Mouse (Mus musculus): ENCODE data around the gene Zdhhc14. TPM values are rescaled to one million over a fixed set of nuclear protein-coding genes. Genes with fewer than 3 reads are reported as not detected.
"Not testable (repeated sequence)": the region's sequence is repeated elsewhere in the genome, so short reads cannot be mapped to it uniquely, and the experiment has no call there.

The Zdhhc14 gene
- polyA plus RNA-seq, 1 experiment from 2014 or later = 12.8 TPM

DNA sequence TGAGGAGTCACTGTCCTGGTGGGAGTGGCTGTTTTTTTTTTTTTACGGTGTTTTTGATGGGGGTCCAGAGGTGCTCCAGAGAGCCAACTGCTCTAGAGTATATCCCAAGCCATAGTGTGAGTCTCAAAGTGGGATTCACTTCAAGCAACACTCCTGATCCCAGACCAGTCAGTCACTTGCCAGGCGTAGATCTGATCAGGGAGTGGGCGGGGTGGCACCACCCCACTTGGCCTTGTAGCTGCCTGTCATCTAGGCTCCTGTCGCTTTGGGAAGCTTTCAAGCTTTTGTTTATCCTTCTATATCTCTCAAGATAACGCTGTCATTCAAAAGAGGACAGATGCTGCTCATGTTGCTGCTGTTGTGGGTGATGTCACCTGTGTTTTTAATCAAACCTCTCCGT lies 130.4 kb downstream of the Zdhhc14 start:
- Histone ChIP-seq H3K4me2 (ENCODE audit: low read depth, low read length) (no peak overlapping the region), H3K9me3 (ENCODE audit: control insufficient read depth, low read length) (no peaks in the 10 kb centered on the region), H3K4me1 (ENCODE audit: control insufficient read depth, insufficient read depth, low read length) (no peaks in the 10 kb centered on the region), H3K27me3 (ENCODE audit: control insufficient read depth, insufficient read depth, low read length) (no peaks in the 10 kb centered on the region), H3K36me3 (ENCODE audit: control insufficient read depth, insufficient read depth, low read length) (no peaks in the 10 kb centered on the region), H3K9ac (replicated peaks; ENCODE audit: low read depth, low read length) (no peak overlapping the region), H3K4me3 (ENCODE audit: low read depth, low read length) (no peak overlapping the region), H3K27ac (ENCODE audit: low read depth, low read length) (no peak overlapping the region)
- 82% methylated on average over 6 of the region's 6 CpGs for WGBS
- ATAC-seq (ENCODE audit: low read depth) = no peak

DNA sequence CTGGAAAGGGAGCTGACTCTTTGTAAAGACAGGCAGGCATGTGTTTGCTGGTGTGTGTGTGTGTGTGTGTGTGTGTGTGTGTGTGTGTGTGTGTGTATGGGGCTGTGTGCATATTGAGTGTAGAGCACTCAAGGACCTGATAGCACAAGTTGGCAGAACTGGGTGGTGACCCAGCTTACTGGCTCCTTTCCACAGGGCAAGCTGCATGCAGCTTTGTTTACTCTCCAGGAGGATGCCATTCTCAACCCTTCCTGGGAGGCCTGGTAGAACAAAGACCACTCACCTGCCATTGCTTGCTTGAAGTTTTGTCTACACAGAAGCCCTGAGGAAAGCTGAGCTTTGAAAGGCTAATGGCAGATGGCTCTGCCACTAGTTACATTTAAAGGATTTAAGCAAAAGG lies 130.8 kb downstream of the Zdhhc14 start:
- H3K27ac ChIP-seq (ENCODE audit: low read depth, low read length) = no peak overlapping the region
- no peaks in the 10 kb centered on the region for H3K4me1 ChIP-seq (ENCODE audit: control insufficient read depth, insufficient read depth, low read length)
- ATAC-seq (ENCODE audit: low read depth) = no peak
- no peaks in the 10 kb centered on the region for H3K9me3 ChIP-seq (ENCODE audit: control insufficient read depth, low read length)
- H3K4me2 ChIP-seq (ENCODE audit: low read depth, low read length) = no peak overlapping the region
- H3K36me3 ChIP-seq (ENCODE audit: control insufficient read depth, insufficient read depth, low read length) = no peaks in the 10 kb centered on the region
- H3K9ac ChIP-seq (replicated peaks; ENCODE audit: low read depth, low read length) = no peak overlapping the region
- no peak overlapping the region for H3K4me3 ChIP-seq (ENCODE audit: low read depth, low read length)
- no peaks in the 10 kb centered on the region for H3K27me3 ChIP-seq (ENCODE audit: control insufficient read depth, insufficient read depth, low read length)

DNA sequence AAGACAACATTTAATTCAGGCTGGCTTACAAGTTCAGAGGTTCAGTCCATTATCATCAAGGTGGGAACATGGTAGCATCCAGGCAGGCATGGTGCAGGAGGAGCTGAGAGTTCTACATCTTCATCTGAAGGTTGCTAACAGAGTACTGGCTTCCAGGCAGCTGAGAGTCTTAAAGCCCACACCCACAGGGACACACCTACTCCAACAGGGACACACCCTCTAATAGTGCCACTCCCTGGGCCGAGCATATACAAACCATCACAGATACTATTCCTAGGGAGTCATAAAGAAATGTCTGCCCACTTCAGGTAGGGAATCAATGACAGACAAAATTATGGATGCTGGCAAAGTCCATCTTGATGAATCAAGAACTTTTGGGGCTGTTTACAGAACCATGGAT lies 132.5 kb downstream of the Zdhhc14 start:
- ATAC-seq (ENCODE audit: low read depth); H3K27me3 ChIP-seq (ENCODE audit: control insufficient read depth, insufficient read depth, low read length); H3K9ac ChIP-seq (replicated peaks; ENCODE audit: low read depth, low read length); H3K4me3 ChIP-seq (ENCODE audit: low read depth, low read length); H3K4me2 ChIP-seq (ENCODE audit: low read depth, low read length); H3K9me3 ChIP-seq (ENCODE audit: control insufficient read depth, low read length); H3K36me3 ChIP-seq (ENCODE audit: control insufficient read depth, insufficient read depth, low read length); H3K27ac ChIP-seq (ENCODE audit: low read depth, low read length); H3K4me1 ChIP-seq (ENCODE audit: control insufficient read depth, insufficient read depth, low read length): not testable (repeated sequence)
- whole genome bisulfite sequencing = 91% methylated on average over 1 of the region's 1 CpGs

DNA sequence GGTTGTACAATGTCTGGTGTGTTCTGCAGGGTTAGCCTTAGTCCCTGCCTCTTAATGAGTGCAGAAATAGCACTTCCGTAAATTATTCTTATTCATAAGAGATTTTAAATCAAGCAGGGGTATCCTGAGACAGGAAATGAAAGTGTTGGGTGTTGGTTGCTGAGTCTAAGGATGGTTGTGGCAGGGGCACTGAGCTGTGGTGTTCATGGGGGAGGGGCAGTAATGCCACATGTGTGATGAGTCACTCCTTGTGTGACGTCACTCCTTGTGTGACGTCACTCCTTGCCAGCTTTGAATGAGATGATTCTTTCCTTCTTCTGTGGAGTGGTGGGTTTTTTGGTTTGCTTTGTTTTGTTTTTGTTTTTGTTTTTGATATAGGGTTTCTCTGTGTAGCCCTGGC lies 134.0 kb downstream of the Zdhhc14 start:
- no peaks in the 10 kb centered on the region for H3K36me3 ChIP-seq (ENCODE audit: control insufficient read depth, insufficient read depth, low read length)
- no peak for ATAC-seq (ENCODE audit: low read depth)
- H3K4me1 ChIP-seq (ENCODE audit: control insufficient read depth, insufficient read depth, low read length) = no peaks in the 10 kb centered on the region
- no peak overlapping the region for H3K4me2 ChIP-seq (ENCODE audit: low read depth, low read length)
- no peak overlapping the region for H3K4me3 ChIP-seq (ENCODE audit: low read depth, low read length)
- H3K27me3 ChIP-seq (ENCODE audit: control insufficient read depth, insufficient read depth, low read length) = no peaks in the 10 kb centered on the region
- no peaks in the 10 kb centered on the region for H3K9me3 ChIP-seq (ENCODE audit: control insufficient read depth, low read length)
- no peak overlapping the region for H3K9ac ChIP-seq (replicated peaks; ENCODE audit: low read depth, low read length)
- 87% methylated on average over 3 of the region's 3 CpGs for WGBS
- H3K27ac ChIP-seq (ENCODE audit: low read depth, low read length) = no peak overlapping the region

DNA sequence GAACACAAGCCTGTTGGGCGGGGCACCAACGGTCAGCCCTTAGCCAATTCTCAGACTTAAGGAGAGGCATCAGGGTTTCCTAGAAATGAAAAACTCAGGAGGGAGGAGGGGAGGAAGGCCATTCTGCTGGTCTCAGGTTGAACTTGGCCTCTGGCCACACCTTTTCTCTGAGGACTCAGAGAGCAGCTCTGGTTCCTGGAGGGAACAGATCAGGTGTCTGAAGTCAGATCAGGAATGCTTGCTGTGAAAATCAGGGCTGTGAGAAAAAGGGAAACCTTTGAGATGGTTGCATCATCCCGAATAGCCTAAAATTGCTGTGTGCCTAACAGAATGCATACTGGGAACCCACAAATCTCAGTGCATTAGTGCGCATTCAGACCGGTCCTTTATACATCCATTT lies 135.3 kb downstream of the Zdhhc14 start:
- ATAC-seq (ENCODE audit: low read depth) = no peak
- H3K36me3 ChIP-seq (ENCODE audit: control insufficient read depth, insufficient read depth, low read length) = no peaks in the 10 kb centered on the region
- WGBS = 93% methylated on average over 5 of the region's 5 CpGs
- no peak overlapping the region for H3K4me3 ChIP-seq (ENCODE audit: low read depth, low read length)
- H3K9me3 ChIP-seq (ENCODE audit: control insufficient read depth, low read length) = no peaks in the 10 kb centered on the region
- no peak overlapping the region for H3K27ac ChIP-seq (ENCODE audit: low read depth, low read length)
- H3K27me3 ChIP-seq (ENCODE audit: control insufficient read depth, insufficient read depth, low read length) = no peaks in the 10 kb centered on the region
- no peak overlapping the region for H3K4me2 ChIP-seq (ENCODE audit: low read depth, low read length)
- no peaks in the 10 kb centered on the region for H3K4me1 ChIP-seq (ENCODE audit: control insufficient read depth, insufficient read depth, low read length)
- no peak overlapping the region for H3K9ac ChIP-seq (replicated peaks; ENCODE audit: low read depth, low read length)

DNA sequence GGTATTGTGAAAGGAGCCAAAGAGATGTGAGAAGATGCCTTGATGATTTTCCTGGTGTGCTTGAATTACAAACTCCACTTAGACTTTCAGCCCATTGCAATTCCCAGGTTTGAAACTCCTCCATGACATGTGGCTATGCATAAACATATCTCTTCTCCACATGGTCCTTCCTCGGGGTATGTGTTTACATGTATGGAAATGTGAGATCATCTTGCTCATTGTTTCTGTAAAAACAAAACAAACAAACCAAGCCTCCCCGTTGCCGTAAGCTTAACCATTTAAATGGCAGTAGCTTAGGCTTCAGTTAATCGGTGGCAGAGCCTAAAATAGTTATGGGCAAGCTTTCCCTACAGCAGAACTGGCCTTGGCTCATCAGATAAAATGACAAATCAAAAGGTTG lies 137.3 kb downstream of the Zdhhc14 start:
- Histone ChIP-seq H3K4me1 (ENCODE audit: control insufficient read depth, insufficient read depth, low read length) (no peaks in the 10 kb centered on the region), H3K27ac (ENCODE audit: low read depth, low read length) (no peak overlapping the region), H3K27me3 (ENCODE audit: control insufficient read depth, insufficient read depth, low read length) (no peaks in the 10 kb centered on the region), H3K9ac (replicated peaks; ENCODE audit: low read depth, low read length) (no peak overlapping the region), H3K4me2 (ENCODE audit: low read depth, low read length) (no peak overlapping the region), H3K36me3 (ENCODE audit: control insufficient read depth, insufficient read depth, low read length) (no peaks in the 10 kb centered on the region), H3K4me3 (ENCODE audit: low read depth, low read length) (no peak overlapping the region), H3K9me3 (ENCODE audit: control insufficient read depth, low read length) (no peaks in the 10 kb centered on the region)
- 70% methylated on average over 4 of the region's 4 CpGs for WGBS
- ATAC-seq (ENCODE audit: low read depth) = no peak

DNA sequence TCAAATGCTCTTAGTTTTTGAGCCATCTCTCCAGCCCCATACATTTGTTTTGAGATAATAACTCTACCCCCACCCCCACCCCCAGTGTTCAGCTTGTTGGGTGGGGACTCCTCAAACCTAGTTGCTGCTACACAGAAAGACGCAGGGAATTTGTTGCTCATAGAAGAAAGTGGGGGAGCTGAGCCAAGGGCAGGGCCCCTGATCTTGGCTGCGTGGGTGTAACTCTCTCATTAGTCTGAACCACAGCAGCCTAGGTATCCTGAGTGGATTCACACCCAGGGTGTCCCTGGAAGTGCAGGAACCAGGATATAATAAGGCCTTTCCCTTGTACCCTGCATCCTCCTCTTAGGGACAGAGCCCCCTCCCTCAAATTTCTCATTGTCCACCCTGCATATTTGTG lies 142.9 kb downstream of the Zdhhc14 start:
- Histone ChIP-seq H3K27me3 (ENCODE audit: control insufficient read depth, insufficient read depth, low read length) (no peaks in the 10 kb centered on the region), H3K36me3 (ENCODE audit: control insufficient read depth, insufficient read depth, low read length) (no peaks in the 10 kb centered on the region), H3K4me1 (ENCODE audit: control insufficient read depth, insufficient read depth, low read length) (no peaks in the 10 kb centered on the region), H3K4me3 (ENCODE audit: low read depth, low read length) (no peak overlapping the region), H3K27ac (ENCODE audit: low read depth, low read length) (no peak overlapping the region), H3K9me3 (ENCODE audit: control insufficient read depth, low read length) (no peaks in the 10 kb centered on the region), H3K9ac (replicated peaks; ENCODE audit: low read depth, low read length) (no peak overlapping the region), H3K4me2 (ENCODE audit: low read depth, low read length) (no peak overlapping the region)
- 86% methylated on average over 2 of the region's 2 CpGs for WGBS
- no peak for ATAC-seq (ENCODE audit: low read depth)

DNA sequence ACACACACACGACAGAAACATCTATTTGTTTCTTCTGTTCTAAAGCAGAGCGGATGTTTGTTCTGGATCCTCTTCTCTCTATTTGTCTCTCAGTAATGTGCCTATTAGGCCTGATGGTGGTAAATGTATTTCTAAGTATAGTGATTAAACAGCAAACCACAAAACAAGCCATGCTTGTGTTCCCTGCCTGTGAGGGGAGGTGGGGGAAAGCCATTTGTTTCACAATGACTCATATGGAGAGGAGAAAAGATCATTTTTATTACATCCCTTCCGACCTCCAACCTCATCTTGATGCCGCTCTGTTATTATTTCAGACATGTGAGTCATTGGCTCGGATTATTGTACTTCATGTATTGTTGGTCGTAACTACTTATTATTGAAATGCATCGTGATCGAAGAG lies 149.1 kb downstream of the Zdhhc14 start:
- no peak for ATAC-seq (ENCODE audit: low read depth)
- 85% methylated on average over 8 of the region's 8 CpGs for WGBS
- H3K4me2 ChIP-seq (ENCODE audit: low read depth, low read length) = no peak overlapping the region

DNA sequence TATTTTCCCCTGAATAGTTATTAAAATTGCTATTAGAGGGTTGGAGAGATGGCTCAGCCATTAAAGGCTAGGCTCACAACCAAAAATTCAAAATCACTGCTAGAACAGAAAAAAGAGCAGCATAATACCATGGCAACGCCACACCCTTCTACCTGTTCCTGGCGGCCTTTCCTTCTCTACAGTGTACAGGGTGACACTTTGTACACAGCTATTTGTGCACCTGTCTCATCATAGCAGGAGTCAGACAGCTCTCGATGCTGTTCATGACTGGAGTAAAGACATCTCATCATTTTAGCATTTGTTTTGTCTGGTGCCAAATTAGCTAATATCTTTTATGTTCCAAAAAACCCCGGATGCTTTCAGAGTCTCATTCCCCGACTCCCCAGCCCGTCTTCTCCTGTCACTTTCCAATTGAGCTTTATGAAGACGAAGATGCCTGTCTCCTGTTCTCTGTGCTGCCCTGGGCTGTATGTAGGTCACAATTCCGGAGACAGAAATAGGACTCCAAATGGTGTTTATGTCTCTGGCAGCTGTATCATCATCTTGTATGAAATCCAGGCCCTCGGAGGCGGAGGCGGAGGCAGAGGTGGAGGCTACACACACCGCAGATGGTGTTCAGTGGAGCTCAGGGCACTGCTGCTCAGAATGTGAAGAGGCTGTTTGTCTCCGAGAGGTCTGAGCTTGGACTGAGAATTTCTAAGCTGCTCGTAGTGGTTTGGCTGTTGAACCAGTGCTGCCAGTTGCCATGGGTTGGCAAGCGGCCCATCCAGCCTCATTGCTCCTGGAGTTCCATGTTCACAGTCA lies 150.8 kb downstream of the Zdhhc14 start:
- H3K4me1 ChIP-seq (ENCODE audit: control insufficient read depth, insufficient read depth, low read length) = no peaks in the 10 kb centered on the region
- H3K9ac ChIP-seq (replicated peaks; ENCODE audit: low read depth, low read length) = no peak overlapping the region
- ATAC-seq (ENCODE audit: low read depth) = no peak
- H3K27me3 ChIP-seq (ENCODE audit: control insufficient read depth, insufficient read depth, low read length) = no peaks in the 10 kb centered on the region
- H3K36me3 ChIP-seq (ENCODE audit: control insufficient read depth, insufficient read depth, low read length) = no peaks in the 10 kb centered on the region
- no peak overlapping the region for H3K4me3 ChIP-seq (ENCODE audit: low read depth, low read length)
- H3K27ac ChIP-seq (ENCODE audit: low read depth, low read length) = no peak overlapping the region
- WGBS = 78% methylated on average over 15 of the region's 15 CpGs
- no peak overlapping the region for H3K4me2 ChIP-seq (ENCODE audit: low read depth, low read length)
- no peaks in the 10 kb centered on the region for H3K9me3 ChIP-seq (ENCODE audit: control insufficient read depth, low read length)

More for the DNA sequence above, 149.1 kb downstream of the Zdhhc14 start:
- H3K36me3 ChIP-seq (ENCODE audit: control insufficient read depth, insufficient read depth, low read length) = no peaks in the 10 kb centered on the region
- H3K27ac ChIP-seq (ENCODE audit: low read depth, low read length) = no peak overlapping the region
- no peaks in the 10 kb centered on the region for H3K4me1 ChIP-seq (ENCODE audit: control insufficient read depth, insufficient read depth, low read length)
- H3K4me3 ChIP-seq (ENCODE audit: low read depth, low read length) = no peak overlapping the region
- H3K9me3 ChIP-seq (ENCODE audit: control insufficient read depth, low read length) = no peaks in the 10 kb centered on the region
- no peak overlapping the region for H3K9ac ChIP-seq (replicated peaks; ENCODE audit: low read depth, low read length)
- H3K27me3 ChIP-seq (ENCODE audit: control insufficient read depth, insufficient read depth, low read length) = no peaks in the 10 kb centered on the region
